Comparison of ENCODE assay signal across 18 mouse cellular contexts in genomic region chr10:110440396-110440795, GRCm38 (mm10). TPM values are rescaled to one million over a fixed set of nuclear protein-coding genes. Genes with fewer than 3 reads are reported as not detected.
DNase-seq lines count a peak whose midpoint lies in the region; ATAC-seq and TF ChIP-seq lines count a peak whose summit lies in the region.
"Had no signal": no experiment of that assay in that cellular context is flagged by ENCODE, and none has a peak within 500 bp of the region (broad histone marks: within the 10 kb centered on the region; RNA-seq: fewer than 3 reads in every experiment).

No protein-coding gene starts in this region.

- TF ChIP-seq CTCF in intestine, postnatal 0 days (IDR thresholded peaks at IDR 0.05; ENCODE audit: low read depth): no peak

- no peak overlapping the region for H3K9ac ChIP-seq in intestine, postnatal 0 days (ENCODE audit: low read depth, low read length)
- H3K9ac ChIP-seq: heart, embryonic 13.5 days; hindbrain, embryonic 13.5 days; lung, embryonic 15.5 days had no signal

- WGBS in intestine, postnatal 0 days: 83% methylated on average over 2 of the region's 2 CpGs

- H3K36me3 ChIP-seq in intestine, postnatal 0 days (ENCODE audit: control insufficient read depth, insufficient read depth): no peaks in the 10 kb centered on the region
- H3K36me3 ChIP-seq: heart, embryonic 13.5 days; hindbrain, embryonic 13.5 days; lung, embryonic 15.5 days had no signal

- no peak for ATAC-seq in intestine, postnatal 0 days
- ATAC-seq: forebrain, embryonic 14.5 days had no signal

- no peaks in the 10 kb centered on the region for H3K9me3 ChIP-seq in intestine, postnatal 0 days (ENCODE audit: control insufficient read depth)
- H3K9me3 ChIP-seq: heart, embryonic 13.5 days; hindbrain, embryonic 13.5 days; lung, embryonic 15.5 days; megakaryocyte, embryonic 14.5 days had no signal

- no peaks in the 10 kb centered on the region for H3K4me1 ChIP-seq in intestine, postnatal 0 days (replicated peaks; ENCODE audit: control insufficient read depth, insufficient read depth, low read length)
- H3K4me1 ChIP-seq: heart, embryonic 13.5 days; lung, embryonic 15.5 days; megakaryocyte, embryonic 14.5 days had no signal

- no peak overlapping the region for H3K27ac ChIP-seq in intestine, postnatal 0 days (ENCODE audit: low read depth, low read length)
- H3K27ac ChIP-seq: heart, embryonic 13.5 days; hindbrain, embryonic 13.5 days; lung, embryonic 15.5 days had no signal

- no peaks in the 10 kb centered on the region for H3K27me3 ChIP-seq in intestine, postnatal 0 days (replicated peaks; ENCODE audit: control insufficient read depth, insufficient read depth, low read length)
- H3K27me3 ChIP-seq: heart, embryonic 13.5 days; hindbrain, embryonic 13.5 days; lung, embryonic 15.5 days; megakaryocyte, embryonic 14.5 days had no signal

- no peak overlapping the region for H3K4me2 ChIP-seq in intestine, postnatal 0 days (replicated peaks; ENCODE audit: low read depth)
- H3K4me2 ChIP-seq: heart, embryonic 13.5 days; hindbrain, embryonic 13.5 days; lung, embryonic 15.5 days had no signal

- intact Hi-C loops in left cerebral cortex, postnatal 36 days (cut with DNase I): no loop called here
- intact Hi-C loops in gastrocnemius, postnatal 14 days (cut with DNase I; ENCODE audit: low total_unique reads): no loop called here

- H3K4me3 ChIP-seq in intestine, postnatal 0 days (ENCODE audit: low read depth, low read length): no peak overlapping the region
- H3K4me3 ChIP-seq: heart, embryonic 13.5 days; hindbrain, embryonic 13.5 days; lung, embryonic 15.5 days; megakaryocyte, embryonic 14.5 days; myocyte had no signal

- peak; percentile 91 for DNase-seq in right cerebral cortex, adult 18-20 months
- no peak for DNase-seq in right cerebral cortex, postnatal 4 days
- DNase-seq in layer of hippocampus, adult 8-10 months (ENCODE audit: low spot score in 2 of 2): peak; percentile 66 to 77
- DNase-seq in left cerebral cortex, postnatal 36 days (ENCODE audit: low spot score in 2 of 2): peak; percentile 82 to 86
- no peak for DNase-seq in gastrocnemius, postnatal 14 days
- DNase-seq in urinary bladder, adult 2 months (ENCODE audit: low spot score): no peak
- DNase-seq: B cell, adult 2 months; embryo, embryonic 11 days; gastrocnemius, postnatal 36 days; kidney, adult 18-20 months; thymus, postnatal 14 days had no signal

RNA-seq across cellular contexts. Expression of gene Nav3, which starts 15.6 kb away (rescaled TPM):
- total RNA-seq in layer of hippocampus, adult 8-10 months (2022): 10 to 100 TPM; 78.0 to 87.9 (median 83.6) TPM
- 100 to 1,000 TPM; 132 to 151 TPM for total RNA-seq in left cerebral cortex, postnatal 36 days (2021)
- total RNA-seq in gastrocnemius, postnatal 14 days (2021): 1 to 10 TPM; 5.8 TPM
- polyA plus RNA-seq in intestine, postnatal 0 days (2015; fragmentation: Nextera tagmentation; extraction: Ambion mirVana): 0.77 and 0.84 TPM in 2 replicates
- polyA plus RNA-seq in urinary bladder, adult 2 months (2012; rRNA removed): 0.76 and 0.88 TPM in 2 replicates

Comparison
In these comparisons a context has a peak if more than half of its experiments do, and no peak if none do; other contexts are left out.
1. DNase-seq: peak in right cerebral cortex, adult 18-20 months (single experiment), layer of hippocampus, adult 8-10 months (2 of 2) and left cerebral cortex, postnatal 36 days (2 of 2); none in right cerebral cortex, postnatal 4 days (single experiment), gastrocnemius, postnatal 14 days (single experiment) and urinary bladder, adult 2 months (single experiment).
2. RNA of gene Nav3, which starts 15.6 kb away (total RNA-seq): 132 to 151 TPM in left cerebral cortex, postnatal 36 days and 78.0 to 87.9 TPM in layer of hippocampus, adult 8-10 months; 5.8 TPM in gastrocnemius, postnatal 14 days; every median in the first group is over 10 times any median in the second.